ENCODE assay signal across 12 mouse cellular contexts in the genomic region with DNA sequence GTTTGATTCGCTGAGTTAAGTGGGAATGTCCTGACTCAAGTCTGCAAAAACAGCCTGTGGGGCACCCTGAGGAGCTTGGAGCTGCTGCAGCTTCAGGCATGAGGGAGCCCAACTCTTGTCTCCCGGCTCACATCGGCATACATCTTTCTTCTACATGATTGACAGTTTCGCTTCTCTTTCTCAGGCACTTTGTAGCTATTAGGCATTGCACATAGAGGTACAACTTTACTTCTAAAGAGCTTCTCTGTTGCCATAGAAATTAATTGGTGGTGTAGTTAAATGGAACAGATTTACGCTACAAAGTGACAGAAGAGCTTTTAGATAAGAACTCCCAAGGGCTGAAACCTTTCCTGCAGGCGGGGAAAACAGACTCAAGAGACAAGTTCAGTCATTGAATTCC.
"Had no signal": no experiment of that assay in that cellular context is flagged by ENCODE, and none has a peak within 500 bp of the region (broad histone marks: within the 10 kb centered on the region; RNA-seq: fewer than 3 reads in every experiment).

No protein-coding gene starts in this region.

- H3K4me3 ChIP-seq: limb, embryonic 15.5 days; liver, embryonic 12.5 days; lung, embryonic 15.5 days; midbrain, embryonic 12.5 days; myocyte; neural tube, embryonic 15.5 days had no signal

- H3K27ac ChIP-seq: limb, embryonic 15.5 days; liver, embryonic 12.5 days; lung, embryonic 15.5 days; midbrain, embryonic 12.5 days; neural tube, embryonic 15.5 days had no signal

- H3K36me3 ChIP-seq: neural tube, embryonic 15.5 days had no signal

- H3K4me1 ChIP-seq: limb, embryonic 15.5 days; liver, embryonic 12.5 days; lung, embryonic 15.5 days; midbrain, embryonic 12.5 days had no signal

- H3K4me2 ChIP-seq: limb, embryonic 15.5 days; liver, embryonic 12.5 days; lung, embryonic 15.5 days; midbrain, embryonic 12.5 days; neural tube, embryonic 15.5 days had no signal

- H3K27me3 ChIP-seq: limb, embryonic 15.5 days; liver, embryonic 12.5 days; lung, embryonic 15.5 days; midbrain, embryonic 12.5 days; neural tube, embryonic 15.5 days had no signal

- ATAC-seq: liver, embryonic 12.5 days had no signal

- DNase-seq: kidney, adult 8-10 months; kidney, postnatal 25 days; layer of hippocampus, postnatal 36 days; right cerebral cortex, postnatal 4 days; spleen, adult 18-20 months; thymus, postnatal 36 days had no signal

- H3K9me3 ChIP-seq: limb, embryonic 15.5 days; liver, embryonic 12.5 days; lung, embryonic 15.5 days; midbrain, embryonic 12.5 days; neural tube, embryonic 15.5 days had no signal

- H3K9ac ChIP-seq: limb, embryonic 15.5 days; liver, embryonic 12.5 days; lung, embryonic 15.5 days; midbrain, embryonic 12.5 days; neural tube, embryonic 15.5 days had no signal
